Mouse (Mus musculus): ENCODE results near the gene Ano8. TPM values are rescaled to one million over a fixed set of nuclear protein-coding genes. Genes with fewer than 3 reads are reported as not detected.

Gene Ano8
- total and polyA plus RNA-seq, 2 experiments, result 2.3 to 5.2 TPM

GRCm38 (mm10) chr8:71515043-71515442 is 29.3 kb upstream of the Ano8 start:
- no peak for DNase-seq (ENCODE audit: extremely low read depth, low read depth, low spot score)
- TF ChIP-seq CTCF (IDR thresholded peaks at IDR 0.05; ENCODE audit: low read depth, low read length) (no peak; the same call in 1 of the 2 replicates), POLR2A (IDR thresholded peaks at IDR 0.05; ENCODE audit: extremely low read depth, insufficient read depth, low read length) (no peak)
- Histone ChIP-seq H3K27me3 (ENCODE audit: control insufficient read depth, insufficient read depth, low read length) (no peaks in the 10 kb centered on the region), H3K27ac (replicated peaks; ENCODE audit: insufficient read depth, low read depth, low read length) (no peak overlapping the region), H3K9ac (ENCODE audit: low read depth, low read length) (no peak overlapping the region), H3K36me3 (ENCODE audit: control insufficient read depth, insufficient read depth, low read length) (no peaks in the 10 kb centered on the region), H3K79me2 (ENCODE audit: control insufficient read depth, insufficient read depth, low read length) (no peaks in the 10 kb centered on the region), H3K4me1 (ENCODE audit: control insufficient read depth, insufficient read depth, low read length) (no peaks in the 10 kb centered on the region; the same call in 1 of the 2 replicates), H3K4me3 (ENCODE audit: insufficient read depth, low read depth, low read length) (no peak overlapping the region)
- WGBS, result 72% methylated on average over 5 of the region's 5 CpGs

DNA sequence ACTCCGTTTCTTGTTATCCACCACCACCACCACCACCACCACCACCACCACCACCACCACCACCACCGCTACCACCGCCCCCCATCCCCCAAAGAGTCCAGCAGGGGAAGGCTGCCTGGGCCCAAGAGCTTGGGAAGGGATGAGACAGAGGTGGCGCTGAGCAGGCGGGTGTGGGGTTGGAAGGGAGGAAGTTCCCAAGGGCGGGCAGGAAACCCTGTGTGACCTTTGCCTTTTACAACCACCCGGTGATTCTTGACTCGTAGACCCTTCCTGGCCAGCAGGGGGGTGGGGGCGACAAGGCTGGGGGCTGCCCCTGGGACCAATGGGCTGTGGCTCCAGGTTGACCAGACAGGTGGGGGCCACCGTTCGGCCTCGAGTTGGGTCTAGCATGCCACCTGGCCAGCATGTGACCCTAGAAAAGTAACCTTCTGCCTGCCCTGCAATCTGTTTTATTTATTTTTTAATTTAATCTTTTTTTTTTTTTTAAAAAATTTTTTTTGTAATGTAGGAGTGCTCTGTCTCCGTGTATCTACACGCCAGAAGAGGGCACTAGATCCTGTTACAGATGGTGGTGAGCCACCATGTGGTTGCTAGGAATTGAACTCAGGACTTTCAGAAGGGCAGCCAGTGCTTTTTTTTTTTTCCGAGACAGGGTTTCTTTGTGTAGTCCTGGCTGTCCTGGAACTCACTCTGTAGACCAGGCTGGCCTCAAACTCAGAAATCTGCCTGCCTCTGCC is 27.4 kb upstream of the Ano8 start:
- Histone ChIP-seq H3K27me3 (ENCODE audit: control insufficient read depth, insufficient read depth, low read length) (no peaks in the 10 kb centered on the region), H3K27ac (replicated peaks; ENCODE audit: insufficient read depth, low read depth, low read length) (no peak overlapping the region), H3K4me3 (ENCODE audit: insufficient read depth, low read depth, low read length) (no peak overlapping the region), H3K79me2 (ENCODE audit: control insufficient read depth, insufficient read depth, low read length) (no peaks in the 10 kb centered on the region), H3K4me1 (ENCODE audit: control insufficient read depth, insufficient read depth, low read length) (no peaks in the 10 kb centered on the region; the same call in 1 of the 2 replicates), H3K9ac (ENCODE audit: low read depth, low read length) (no peak overlapping the region), H3K36me3 (ENCODE audit: control insufficient read depth, insufficient read depth, low read length) (no peaks in the 10 kb centered on the region)
- no peak for DNase-seq (ENCODE audit: extremely low read depth, low read depth, low spot score)
- WGBS, result 60% methylated on average over 15 of the region's 15 CpGs
- no peak for TF ChIP-seq CTCF (IDR thresholded peaks at IDR 0.05; ENCODE audit: low read depth, low read length)
- no peak for TF ChIP-seq POLR2A (IDR thresholded peaks at IDR 0.05; ENCODE audit: extremely low read depth, insufficient read depth, low read length)

GRCm38 (mm10) chr8:71511644-71512043 is 25.9 kb upstream of the Ano8 start, which contains the start of gene Plvap:
Plvap (minus strand) TSS chr8:71511752.
- Histone ChIP-seq H3K4me1 (ENCODE audit: control insufficient read depth, insufficient read depth, low read length) (no peaks in the 10 kb centered on the region; the same call in 1 of the 2 replicates), H3K27ac (replicated peaks; ENCODE audit: insufficient read depth, low read depth, low read length) (peak within 1 kb of the TSS; percentile 27; the same call in 1 of the 2 replicates), H3K79me2 (ENCODE audit: control insufficient read depth, insufficient read depth, low read length) (no peaks in the 10 kb centered on the region), H3K4me3 (ENCODE audit: insufficient read depth, low read depth, low read length) (peak within 1 kb of the TSS; percentile 45), H3K36me3 (ENCODE audit: control insufficient read depth, insufficient read depth, low read length) (no peaks in the 10 kb centered on the region), H3K27me3 (ENCODE audit: control insufficient read depth, insufficient read depth, low read length) (0 out of 2 replicates have a peak, but pooled peaks cover 3% of the 10 kb centered on the region), H3K9ac (ENCODE audit: low read depth, low read length) (peak within 1 kb of the TSS; percentile 53)
- DNase-seq (ENCODE audit: extremely low read depth, low read depth, low spot score), result no peak
- WGBS, result 46% methylated on average over 14 of the region's 14 CpGs
- no peak for TF ChIP-seq CTCF (IDR thresholded peaks at IDR 0.05; ENCODE audit: low read depth, low read length)
- no peak for TF ChIP-seq POLR2A (IDR thresholded peaks at IDR 0.05; ENCODE audit: extremely low read depth, insufficient read depth, low read length)

DNA sequence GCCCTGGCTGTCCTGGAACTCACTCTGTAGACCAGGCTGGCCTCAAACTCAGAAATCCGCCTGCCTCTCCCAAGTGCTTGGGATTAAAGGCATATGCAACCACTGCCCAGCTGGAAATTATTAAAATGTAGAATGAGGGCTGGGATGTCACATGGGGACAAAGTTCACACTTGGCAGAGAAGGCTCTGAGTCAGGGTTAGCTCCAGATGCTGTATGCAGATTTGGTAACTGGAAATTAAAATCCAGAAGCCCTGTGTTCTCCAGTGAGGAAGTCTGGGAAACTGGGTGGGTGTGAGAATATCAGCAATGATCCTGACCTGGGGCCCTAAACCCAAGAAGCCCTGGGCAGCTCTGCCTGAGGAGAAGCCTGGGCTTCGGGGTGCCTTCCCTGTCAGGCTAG is 23.6 kb upstream of the Ano8 start:
- no peaks in the 10 kb centered on the region for H3K79me2 ChIP-seq (ENCODE audit: control insufficient read depth, insufficient read depth, low read length)
- no peak overlapping the region for H3K4me3 ChIP-seq (ENCODE audit: insufficient read depth, low read depth, low read length)
- H3K27me3 ChIP-seq (ENCODE audit: control insufficient read depth, insufficient read depth, low read length), result 0 out of 2 replicates have a peak, but pooled peaks cover 3% of the 10 kb centered on the region
- TF ChIP-seq POLR2A (IDR thresholded peaks at IDR 0.05; ENCODE audit: extremely low read depth, insufficient read depth, low read length) (no peak), CTCF (IDR thresholded peaks at IDR 0.05; ENCODE audit: low read depth, low read length) (no peak)
- no peak overlapping the region for H3K27ac ChIP-seq (replicated peaks; ENCODE audit: insufficient read depth, low read depth, low read length)
- no peak overlapping the region for H3K9ac ChIP-seq (ENCODE audit: low read depth, low read length)
- no peak for DNase-seq (ENCODE audit: extremely low read depth, low read depth, low spot score)
- WGBS, result 80% methylated on average over 2 of the region's 2 CpGs
- H3K4me1 ChIP-seq (ENCODE audit: control insufficient read depth, insufficient read depth, low read length), result no peaks in the 10 kb centered on the region; the same call in 1 of the 2 replicates
- no peaks in the 10 kb centered on the region for H3K36me3 ChIP-seq (ENCODE audit: control insufficient read depth, insufficient read depth, low read length)

GRCm38 (mm10) chr8:71507589-71508104 is 21.9 kb upstream of the Ano8 start:
- no peaks in the 10 kb centered on the region; the same call in 1 of the 2 replicates for H3K4me1 ChIP-seq (ENCODE audit: control insufficient read depth, insufficient read depth, low read length)
- WGBS, result 2% methylated on average over 61 of the region's 61 CpGs
- no peaks in the 10 kb centered on the region for H3K79me2 ChIP-seq (ENCODE audit: control insufficient read depth, insufficient read depth, low read length)
- peak overlapping the region; percentile 52 for H3K4me3 ChIP-seq (ENCODE audit: insufficient read depth, low read depth, low read length)
- no peak for DNase-seq (ENCODE audit: extremely low read depth, low read depth, low spot score)
- no peaks in the 10 kb centered on the region for H3K36me3 ChIP-seq (ENCODE audit: control insufficient read depth, insufficient read depth, low read length)
- H3K9ac ChIP-seq (ENCODE audit: low read depth, low read length), result peak overlapping the region; percentile 51
- no peak overlapping the region for H3K27ac ChIP-seq (replicated peaks; ENCODE audit: insufficient read depth, low read depth, low read length)
- TF ChIP-seq POLR2A (IDR thresholded peaks at IDR 0.05; ENCODE audit: extremely low read depth, insufficient read depth, low read length), result no peak
- TF ChIP-seq CTCF (IDR thresholded peaks at IDR 0.05; ENCODE audit: low read depth, low read length), result no peak
- 0 out of 2 replicates have a peak, but pooled peaks cover 3% of the 10 kb centered on the region for H3K27me3 ChIP-seq (ENCODE audit: control insufficient read depth, insufficient read depth, low read length)
